Mouse (Mus musculus) neural tube, embryonic 15.5 days (tissue): Measurements from ENCODE around the gene Zbtb44. TPM values are rescaled to one million over a fixed set of nuclear protein-coding genes. Genes with fewer than 3 reads are reported as not detected.

Experiments
- ATAC-seq: fragments of 200-750 bp; cut with Nextera tagmentation; 2 replicates; pipeline ENCODE4 v1.8.0; 2017; ENCODE audit warnings: mild to moderate bottlenecking, moderate TSS enrichment, moderate library complexity; ENCODE audit not compliant: low FRiP score
- H3K27ac ChIP-seq: fragments of 300-500 bp; sonication (generic); replicated peaks from 2 replicates; pipeline ENCODE4 v1.5.1; 2015; ENCODE audit warnings: mild to moderate bottlenecking, inconsistent platforms
- H3K27me3 ChIP-seq: fragments of 300-500 bp; sonication (generic); replicated peaks from 2 replicates; pipeline ENCODE4 v1.6.1; 2015; ENCODE audit warnings: inconsistent platforms
- H3K36me3 ChIP-seq: fragments of 300-500 bp; sonication (generic); 2 replicates; pipeline ENCODE4 v1.6.1; 2015; ENCODE audit warnings: inconsistent platforms
- H3K4me1 ChIP-seq: fragments of 300-500 bp; sonication (generic); 2 replicates; pipeline ENCODE4 v1.6.1; 2015; ENCODE audit warnings: inconsistent platforms
- H3K4me2 ChIP-seq: fragments of 300-500 bp; sonication (generic); 2 replicates; pipeline ENCODE4 v1.6.1; 2015; ENCODE audit warnings: inconsistent platforms, mild to moderate bottlenecking, moderate library complexity
- H3K4me3 ChIP-seq: fragments of 300-500 bp; sonication (generic); replicated peaks from 2 replicates; pipeline ENCODE4 v1.5.1; 2015; ENCODE audit warnings: mild to moderate bottlenecking, inconsistent platforms
- H3K9ac ChIP-seq: fragments of 300-500 bp; sonication (generic); replicated peaks from 2 replicates; pipeline ENCODE4 v1.6.1; 2015; ENCODE audit warnings: mild to moderate bottlenecking, inconsistent platforms
- H3K9me3 ChIP-seq: fragments of 300-500 bp; sonication (generic); replicated peaks from 2 replicates; pipeline ENCODE4 v1.6.1; 2016; ENCODE audit warnings: inconsistent platforms
- WGBS: fragments of 180-500 bp; shearing (Covaris S2); methylation state at CpG from one replicate; pipeline ENCODE4 v1.1.7; 2015; ENCODE audit warnings: mixed read lengths; 5-methylcytosine and 5-hydroxymethylcytosine counted together
- polyA plus RNA-seq: library from polyadenylated mRNA; unstranded; fragments of >200 nt; fragmentation: Nextera tagmentation; extraction: Ambion mirVana; gene quantifications from 2 replicates; pipeline ENCODE4 v1.2.1, GENCODE M21; 2015

Gene Zbtb44
- polyA plus RNA-seq, 1 experiment from 2014 or later: 3.5 TPM

DNA sequence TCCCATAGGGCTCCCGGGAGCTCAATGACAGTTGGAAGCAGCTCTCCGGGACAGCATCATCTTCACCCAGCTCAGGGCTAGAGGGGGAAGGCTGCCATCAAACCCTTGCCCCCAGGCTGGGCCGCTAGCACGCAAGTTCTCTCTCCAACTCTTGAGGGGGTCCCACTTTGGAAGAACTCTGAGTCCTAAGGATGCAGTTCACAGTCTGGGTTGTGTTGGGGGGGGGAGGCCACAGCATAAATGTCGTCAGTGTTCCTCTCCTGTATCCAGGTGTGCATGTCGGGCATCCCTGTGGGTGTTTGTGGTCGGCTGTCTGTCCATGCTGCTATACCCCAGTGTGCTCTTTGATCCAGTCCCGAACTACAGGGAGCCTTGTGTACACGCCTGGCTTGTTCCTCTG lies 59.1 kb downstream of the Zbtb44 start:
- 84% methylated on average over 9 of the region's 9 CpGs for WGBS
- Histone ChIP-seq H3K27me3 (no peaks in the 10 kb centered on the region), H3K4me3 (no peak overlapping the region), H3K36me3 (no peaks in the 10 kb centered on the region), H3K4me2 (no peak overlapping the region), H3K4me1 (no peaks in the 10 kb centered on the region; the same call in 1 of the 2 replicates), H3K9me3 (no peaks in the 10 kb centered on the region), H3K9ac (no peak overlapping the region), H3K27ac (no peak overlapping the region)
- no peak for ATAC-seq

DNA sequence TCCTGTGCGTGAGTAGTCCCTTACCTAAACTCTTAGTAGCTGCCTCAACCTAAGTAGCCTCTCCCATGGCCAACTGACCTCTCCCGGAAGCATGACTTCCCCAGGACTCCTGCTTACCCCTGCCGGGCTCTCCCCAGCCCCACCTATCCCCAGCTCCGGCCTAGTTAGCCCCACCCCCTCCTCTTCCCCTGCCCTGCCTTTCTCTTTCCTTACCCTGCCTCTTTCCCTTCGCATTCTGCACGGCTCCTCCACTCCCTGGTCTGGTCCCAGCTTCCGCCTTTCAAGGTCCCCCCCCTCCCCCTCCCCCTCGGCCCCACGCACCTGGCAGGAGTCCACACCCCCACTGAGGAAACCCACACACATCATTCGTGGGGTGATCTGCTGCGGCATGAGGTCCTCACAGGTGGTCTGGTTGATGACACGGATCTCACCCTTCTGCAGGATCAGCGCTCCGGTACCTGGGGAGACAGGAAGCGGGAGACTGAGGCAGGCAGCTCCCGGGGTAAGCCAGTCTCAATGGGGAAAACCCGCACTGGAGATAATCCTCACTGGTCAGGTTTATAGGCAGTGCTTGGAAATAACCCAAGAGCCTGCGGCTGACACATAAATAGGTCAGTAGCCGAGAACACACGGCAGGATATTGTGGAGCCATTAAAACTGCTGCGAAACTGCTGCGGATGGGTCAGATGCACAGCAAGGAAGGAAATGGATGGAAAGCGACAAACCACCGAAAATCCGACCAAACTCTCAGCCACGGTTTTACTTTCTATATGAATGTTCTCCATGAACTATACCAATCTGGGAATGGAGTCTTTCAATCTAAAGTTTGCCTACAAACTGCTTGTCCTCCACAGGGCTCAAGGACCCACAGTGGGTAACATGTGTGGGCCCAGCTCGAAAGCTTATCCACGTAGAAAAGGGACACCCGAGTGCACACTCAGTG lies 59.9 kb downstream of the Zbtb44 start:
- no peaks in the 10 kb centered on the region for H3K9me3 ChIP-seq
- 77% methylated on average over 29 of the region's 29 CpGs for WGBS
- no peaks in the 10 kb centered on the region; the same call in 1 of the 2 replicates for H3K4me1 ChIP-seq
- H3K36me3 ChIP-seq: no peaks in the 10 kb centered on the region
- H3K27me3 ChIP-seq: no peaks in the 10 kb centered on the region
- ATAC-seq: no peak
- H3K4me3 ChIP-seq: no peak overlapping the region
- no peak overlapping the region for H3K4me2 ChIP-seq
- no peak overlapping the region for H3K9ac ChIP-seq
- H3K27ac ChIP-seq: no peak overlapping the region

DNA sequence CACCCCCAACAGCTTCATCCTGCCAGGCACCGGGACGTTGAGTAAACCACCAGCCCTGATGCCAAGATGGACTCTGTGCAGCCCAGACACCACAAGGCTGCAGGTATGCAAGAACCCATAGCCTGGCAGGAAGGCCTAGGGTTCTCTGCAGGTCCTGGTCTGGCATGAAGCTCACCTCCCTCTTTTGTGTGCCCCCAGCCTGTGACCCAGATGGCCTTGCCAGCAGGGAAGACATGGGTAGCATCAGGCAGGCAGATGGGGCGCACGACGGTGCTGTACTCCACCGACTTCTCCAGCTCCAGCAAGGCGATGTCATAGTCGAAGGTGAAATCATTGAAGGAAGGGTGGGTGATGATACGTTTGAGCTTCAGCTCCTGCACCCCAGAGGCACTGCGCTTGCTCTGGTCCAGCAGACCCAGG lies 60.7 kb downstream of the Zbtb44 start:
- H3K4me1 ChIP-seq: no peaks in the 10 kb centered on the region; the same call in 1 of the 2 replicates
- 95% methylated on average over 10 of the region's 10 CpGs for WGBS
- H3K9ac ChIP-seq: no peak overlapping the region
- no peak overlapping the region for H3K4me2 ChIP-seq
- no peaks in the 10 kb centered on the region for H3K27me3 ChIP-seq
- no peak for ATAC-seq
- H3K9me3 ChIP-seq: no peaks in the 10 kb centered on the region
- no peaks in the 10 kb centered on the region for H3K36me3 ChIP-seq
- no peak overlapping the region for H3K4me3 ChIP-seq
- no peak overlapping the region for H3K27ac ChIP-seq

DNA sequence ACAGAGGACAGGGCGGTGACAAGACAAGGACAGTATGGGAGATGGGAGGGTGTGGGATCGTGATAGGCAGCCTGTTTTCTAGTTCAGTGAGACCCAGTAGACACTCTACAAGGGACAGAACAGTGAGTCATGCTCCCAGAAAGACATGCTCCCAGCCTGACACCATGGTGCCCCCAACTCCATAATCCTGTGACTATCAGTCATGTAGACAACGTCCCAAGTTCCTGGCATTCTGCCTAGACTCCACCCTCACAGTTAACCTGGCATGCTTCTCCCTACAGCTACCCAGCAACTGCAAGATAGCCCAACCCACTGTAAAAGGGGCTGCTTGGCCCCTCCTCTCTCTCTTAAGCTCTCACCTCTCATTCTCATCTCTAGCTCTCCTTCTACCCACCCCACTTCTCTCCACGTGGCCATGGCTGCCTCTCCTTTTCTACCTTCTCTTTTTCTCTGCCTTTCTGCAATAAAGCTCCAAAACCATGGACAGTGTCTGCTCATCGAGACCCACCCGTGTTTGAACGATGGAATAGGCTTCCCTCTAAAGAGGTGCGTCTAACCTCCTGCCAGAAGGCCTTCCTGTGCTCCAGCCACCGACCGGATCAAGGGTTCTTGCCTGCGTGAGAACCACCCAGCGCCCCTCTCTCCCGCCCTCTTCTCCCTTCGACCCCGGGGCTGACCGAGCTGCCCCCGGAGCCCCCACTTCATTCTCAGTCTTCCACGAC lies 61.8 kb downstream of the Zbtb44 start:
- ATAC-seq: no peak
- Histone ChIP-seq H3K27me3 (no peaks in the 10 kb centered on the region), H3K9me3 (no peaks in the 10 kb centered on the region), H3K4me2 (no peak overlapping the region), H3K4me3 (no peak overlapping the region), H3K9ac (no peak overlapping the region), H3K4me1 (no peaks in the 10 kb centered on the region; the same call in 1 of the 2 replicates), H3K36me3 (no peaks in the 10 kb centered on the region), H3K27ac (no peak overlapping the region)
- 92% methylated on average over 18 of the region's 18 CpGs for WGBS

DNA sequence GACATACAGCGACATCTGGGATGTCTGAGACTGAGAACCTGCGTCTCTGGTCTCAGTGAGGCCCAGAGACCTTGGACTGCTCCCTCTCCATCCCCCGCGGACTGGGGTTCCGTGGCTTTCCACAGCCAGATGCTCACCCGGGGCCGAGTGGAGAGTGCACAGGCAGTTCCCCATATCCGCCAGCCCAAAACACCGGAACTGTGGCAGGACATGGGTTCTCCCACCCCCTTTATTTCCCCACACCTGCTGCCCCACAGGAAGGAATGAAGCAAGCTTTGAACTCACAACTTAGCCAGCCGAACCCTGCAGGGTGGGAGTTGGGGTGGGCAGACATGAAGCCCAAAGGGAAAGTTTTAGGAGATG lies 62.4 kb downstream of the Zbtb44 start:
- 94% methylated on average over 10 of the region's 10 CpGs for WGBS
- H3K4me1 ChIP-seq: no peaks in the 10 kb centered on the region
- H3K9me3 ChIP-seq: no peaks in the 10 kb centered on the region
- no peak overlapping the region for H3K4me2 ChIP-seq
- ATAC-seq: no peak
- no peak overlapping the region for H3K27ac ChIP-seq
- no peaks in the 10 kb centered on the region for H3K36me3 ChIP-seq
- H3K9ac ChIP-seq: no peak overlapping the region
- H3K4me3 ChIP-seq: no peak overlapping the region
- H3K27me3 ChIP-seq: no peaks in the 10 kb centered on the region

DNA sequence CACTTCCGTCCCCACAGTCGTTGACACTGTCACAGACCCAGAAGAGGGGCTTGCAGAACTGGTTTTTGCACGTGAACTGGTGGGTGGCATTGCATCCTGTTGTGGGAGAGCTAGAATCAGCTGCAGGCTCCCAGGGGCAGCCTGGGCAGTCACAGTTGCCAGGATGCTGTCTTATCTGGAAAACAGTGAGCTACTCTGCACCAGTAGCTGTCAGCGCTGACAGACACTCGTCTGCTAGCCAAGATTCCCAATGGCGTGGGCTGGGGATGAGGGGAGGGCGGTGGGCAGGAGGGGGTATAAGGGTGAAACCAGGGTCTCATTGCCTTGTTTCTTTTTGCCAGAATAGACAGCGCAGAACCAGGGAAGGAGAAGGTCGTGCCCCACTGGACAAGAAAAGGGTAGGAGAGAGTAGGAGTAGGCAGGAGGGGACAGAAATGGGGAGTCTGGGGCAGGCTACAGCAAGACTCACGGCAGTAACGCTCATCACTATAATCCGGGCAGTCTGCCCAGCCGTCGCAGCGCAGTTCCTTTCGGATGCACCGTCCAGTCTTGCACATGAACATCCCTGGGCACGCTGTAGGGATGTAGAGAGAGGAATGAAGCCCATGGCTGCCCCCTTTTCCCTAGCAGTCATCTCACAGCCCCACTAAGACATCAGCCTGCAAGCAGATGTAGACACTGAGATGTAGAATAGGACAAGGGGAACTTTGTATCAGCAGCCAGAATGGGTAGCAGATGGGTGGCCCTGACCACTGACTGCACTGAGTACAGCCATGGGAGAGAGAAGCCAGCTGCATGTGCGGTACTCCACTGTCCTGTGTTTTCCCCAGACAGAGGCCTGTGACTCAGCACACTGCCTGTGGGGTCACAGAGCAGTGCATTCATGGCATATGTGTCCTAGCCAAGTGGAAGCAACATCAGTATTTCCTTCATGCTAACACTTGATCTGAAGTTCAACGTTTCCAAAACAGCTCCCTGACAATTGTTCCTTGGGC lies 66.9 kb downstream of the Zbtb44 start:
- ATAC-seq: no peak
- no peaks in the 10 kb centered on the region for H3K9me3 ChIP-seq
- WGBS: 84% methylated on average over 20 of the region's 20 CpGs
- H3K36me3 ChIP-seq: no peaks in the 10 kb centered on the region
- H3K9ac ChIP-seq: no peak overlapping the region
- H3K4me1 ChIP-seq: no peaks in the 10 kb centered on the region
- H3K4me2 ChIP-seq: no peak overlapping the region
- no peak overlapping the region for H3K27ac ChIP-seq
- no peaks in the 10 kb centered on the region for H3K27me3 ChIP-seq
- H3K4me3 ChIP-seq: no peak overlapping the region

DNA sequence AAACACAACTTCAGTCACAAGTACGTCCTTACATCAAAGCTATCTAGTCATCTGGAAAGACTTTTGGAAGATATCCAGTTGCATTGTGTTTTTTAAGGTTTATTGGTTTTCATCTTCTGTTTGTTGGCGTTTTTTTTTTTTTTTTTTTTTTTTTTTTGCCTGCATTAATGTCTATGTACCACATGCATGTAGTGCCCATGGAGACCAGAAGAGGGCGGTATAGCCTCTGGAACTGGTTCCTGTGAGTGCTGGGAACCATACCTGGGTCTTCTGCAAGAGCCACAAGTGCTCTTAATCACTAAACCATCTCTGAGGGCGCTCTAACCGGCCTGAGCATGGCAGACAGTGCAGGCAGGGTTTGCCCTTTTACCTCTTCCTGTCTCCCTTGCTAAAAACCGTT lies 67.7 kb downstream of the Zbtb44 start:
- no peak overlapping the region for H3K9ac ChIP-seq
- 81% methylated on average over 6 of the region's 6 CpGs for WGBS
- no peaks in the 10 kb centered on the region for H3K9me3 ChIP-seq

DNA sequence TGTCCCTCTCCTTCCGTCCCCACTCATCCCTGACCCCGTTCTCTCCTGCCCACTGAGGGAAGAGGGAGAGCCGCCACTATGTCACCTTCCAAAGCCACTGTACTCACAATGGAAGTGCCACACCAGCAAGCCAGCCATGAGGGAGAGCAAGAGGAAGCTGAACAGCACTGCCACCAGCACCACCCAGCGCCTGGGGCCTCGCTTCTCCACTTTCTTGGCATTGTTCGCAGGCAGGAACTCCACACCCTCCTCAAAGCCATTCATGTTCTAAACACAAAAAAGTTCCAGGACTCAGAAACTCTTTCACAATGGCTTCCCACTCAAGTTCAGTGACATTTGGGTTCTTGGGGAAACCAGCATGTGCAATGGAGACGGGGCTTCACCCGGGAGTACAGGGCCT lies 78.0 kb downstream of the Zbtb44 start:
- H3K27me3 ChIP-seq: no peaks in the 10 kb centered on the region
- H3K9ac ChIP-seq: no peak overlapping the region
- no peaks in the 10 kb centered on the region for H3K9me3 ChIP-seq
- no peak overlapping the region for H3K4me3 ChIP-seq
- 91% methylated on average over 8 of the region's 8 CpGs for WGBS
- H3K27ac ChIP-seq: no peak overlapping the region
- no peaks in the 10 kb centered on the region for H3K4me1 ChIP-seq
- no peaks in the 10 kb centered on the region for H3K36me3 ChIP-seq
- no peak for ATAC-seq
- no peak overlapping the region for H3K4me2 ChIP-seq

More for the DNA sequence above, 67.7 kb downstream of the Zbtb44 start:
- no peaks in the 10 kb centered on the region for H3K4me1 ChIP-seq
- no peak overlapping the region for H3K4me3 ChIP-seq
- no peak for ATAC-seq
- no peaks in the 10 kb centered on the region for H3K36me3 ChIP-seq
- no peak overlapping the region for H3K27ac ChIP-seq
- no peak overlapping the region for H3K4me2 ChIP-seq
- H3K27me3 ChIP-seq: no peaks in the 10 kb centered on the region

DNA sequence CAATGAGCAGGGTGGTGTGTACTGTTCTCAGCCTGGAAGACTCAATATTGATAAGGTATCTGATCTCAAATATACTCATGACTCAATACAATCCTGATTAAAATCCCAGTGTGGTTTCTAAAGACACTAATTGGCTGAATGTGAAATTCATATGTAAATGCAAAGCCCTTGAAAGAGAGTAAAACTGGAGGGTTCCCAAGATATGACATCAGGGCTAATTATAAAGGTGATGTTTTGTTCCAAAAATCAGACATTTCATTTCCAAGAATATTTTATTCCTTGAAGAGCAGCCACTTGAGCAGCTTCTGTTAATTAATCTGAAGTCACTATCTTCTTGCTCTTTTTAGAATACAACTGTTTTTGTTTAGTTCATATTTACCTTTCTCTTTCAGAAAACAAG lies 85.1 kb downstream of the Zbtb44 start:
- H3K9ac ChIP-seq: no peak overlapping the region
- no peaks in the 10 kb centered on the region for H3K36me3 ChIP-seq
- no peak overlapping the region for H3K27ac ChIP-seq
- no peak for ATAC-seq
- no peak overlapping the region for H3K4me3 ChIP-seq
- no peak overlapping the region for H3K4me2 ChIP-seq
- no peaks in the 10 kb centered on the region for H3K27me3 ChIP-seq
- H3K9me3 ChIP-seq: no peaks in the 10 kb centered on the region
- H3K4me1 ChIP-seq: no peaks in the 10 kb centered on the region

DNA sequence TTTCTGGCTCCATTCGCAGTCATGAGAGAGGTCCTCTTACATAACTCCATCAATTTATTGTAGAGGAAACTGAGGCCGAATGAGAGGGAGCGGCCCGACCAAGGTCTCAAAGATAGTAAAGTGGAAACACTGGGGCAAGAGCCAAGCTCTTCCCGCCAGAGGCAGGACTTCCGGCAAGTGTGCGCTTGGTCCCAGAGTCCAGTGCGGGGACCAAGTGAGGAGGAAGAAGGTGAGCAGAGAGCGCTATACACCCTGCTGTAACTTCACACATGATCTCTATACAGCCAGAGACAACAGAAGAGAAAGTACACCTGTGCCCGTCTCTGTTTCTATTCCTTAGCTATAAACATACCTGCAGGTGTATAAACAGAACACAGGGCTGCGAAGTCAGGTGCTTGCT lies 86.6 kb downstream of the Zbtb44 start:
- Histone ChIP-seq H3K4me3 (no peak overlapping the region), H3K9ac (no peak overlapping the region), H3K4me1 (0 out of 2 replicates have a peak, but pooled peaks cover under 1% of the 10 kb centered on the region), H3K27ac (no peak overlapping the region), H3K9me3 (no peaks in the 10 kb centered on the region), H3K36me3 (no peaks in the 10 kb centered on the region), H3K4me2 (no peak overlapping the region), H3K27me3 (no peaks in the 10 kb centered on the region)
- ATAC-seq: no peak
- 93% methylated on average over 11 of the region's 11 CpGs for WGBS

DNA sequence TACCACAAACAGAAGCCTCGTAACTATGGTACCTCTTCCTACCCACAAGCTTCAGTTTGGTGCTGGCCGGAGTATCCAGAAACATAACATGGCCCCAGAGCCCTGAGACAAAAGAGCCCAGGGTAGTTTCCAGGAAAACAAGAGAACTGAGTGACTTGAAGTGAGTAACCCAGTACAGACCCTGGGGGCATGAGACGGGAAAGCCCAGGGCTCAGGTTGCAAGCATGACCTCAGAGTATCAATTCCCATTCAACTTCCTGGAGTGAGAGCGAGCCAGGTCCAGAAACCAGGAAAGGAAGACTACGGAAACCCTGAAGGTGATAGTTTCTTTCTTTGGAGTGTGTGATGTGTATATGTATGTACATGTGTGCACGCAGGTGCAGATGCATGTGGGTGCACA lies 87.0 kb downstream of the Zbtb44 start:
- H3K4me1 ChIP-seq: 0 out of 2 replicates have a peak, but pooled peaks cover 3% of the 10 kb centered on the region
- 88% methylated on average over 6 of the region's 6 CpGs for WGBS
- no peak for ATAC-seq
- H3K27ac ChIP-seq: no peak overlapping the region
- H3K27me3 ChIP-seq: no peaks in the 10 kb centered on the region
- H3K9me3 ChIP-seq: no peaks in the 10 kb centered on the region
- H3K9ac ChIP-seq: no peak overlapping the region
- H3K4me2 ChIP-seq: no peak overlapping the region
- H3K4me3 ChIP-seq: no peak overlapping the region
- H3K36me3 ChIP-seq: no peaks in the 10 kb centered on the region
